Mouse (Mus musculus): ENCODE data around the gene Cdh9.

DNA sequence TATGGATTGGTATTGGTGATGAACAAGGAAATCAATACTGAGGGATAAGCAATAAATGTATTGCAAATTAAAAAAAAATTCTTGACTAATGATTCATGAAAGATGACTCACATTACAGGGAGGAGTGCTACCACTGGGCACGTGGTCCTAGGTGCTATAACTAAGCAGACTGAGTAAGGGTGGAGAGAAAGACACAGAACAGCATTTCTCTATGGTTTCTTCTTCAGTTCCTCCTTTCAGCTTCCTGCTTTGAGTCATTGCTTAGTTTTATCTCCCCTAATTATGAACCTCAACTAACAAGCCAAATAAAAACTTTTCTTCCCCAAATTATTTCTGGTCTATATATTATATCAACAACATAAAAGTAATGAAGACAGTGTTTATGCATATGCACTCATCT is 26.2 kb upstream of the Cdh9 start:
- TF ChIP-seq CTCF (IDR thresholded peaks at IDR 0.05; ENCODE audit: low read depth, low read length) = no peak
- no peak for TF ChIP-seq GATA1 (IDR thresholded peaks at IDR 0.05; ENCODE audit: borderline replicate concordance, low read length)
